30 mouse cellular contexts compared by ENCODE assay signal in the genomic region with DNA sequence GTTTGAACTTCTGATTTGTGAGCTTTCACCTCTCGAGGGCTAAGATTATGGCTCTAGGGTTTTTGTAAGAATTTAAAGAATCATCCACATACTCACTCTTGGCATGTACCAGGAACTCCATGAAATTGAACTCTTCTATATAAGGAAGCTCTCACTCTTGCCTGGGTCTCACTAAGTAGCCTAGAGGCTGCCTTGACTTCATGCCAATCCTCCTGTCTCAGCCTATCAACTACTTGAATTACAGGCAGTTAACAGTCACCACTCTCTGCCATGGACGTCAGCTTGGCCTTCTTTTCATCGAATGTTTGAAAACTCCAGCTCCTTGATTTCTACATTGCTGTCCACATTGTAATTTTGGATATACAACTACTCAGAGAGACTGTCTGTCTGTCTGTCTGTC. TPM values are rescaled to one million over a fixed set of nuclear protein-coding genes. Genes with fewer than 3 reads are reported as not detected.
DNase-seq lines count a peak whose midpoint lies in the region; ATAC-seq and TF ChIP-seq lines count a peak whose summit lies in the region.
"Had no signal": no experiment of that assay in that cellular context is flagged by ENCODE, and none has a peak within 500 bp of the region (broad histone marks: within the 10 kb centered on the region; RNA-seq: fewer than 3 reads in every experiment).

No protein-coding gene starts in this region.

- 75% methylated on average over 3 of the region's 3 CpGs for WGBS in midbrain, embryonic 11.5 days
- WGBS in midbrain, embryonic 13.5 days: 71% methylated on average over 3 of the region's 3 CpGs

- peaks cover 3% of the 10 kb centered on the region; the same call in 1 of the 2 replicates for H3K79me2 ChIP-seq in MEL (ENCODE audit: control insufficient read depth, insufficient read depth, low read length, poor library complexity)

- no peaks in the 10 kb centered on the region for H3K36me3 ChIP-seq in midbrain, embryonic 11.5 days (ENCODE audit: control insufficient read depth, insufficient read depth, low read length)
- no peaks in the 10 kb centered on the region for H3K36me3 ChIP-seq in midbrain, embryonic 13.5 days
- H3K36me3 ChIP-seq in MEL (ENCODE audit: control insufficient read depth in 1 of 2, insufficient read depth in 2 of 2, low read length in 2 of 2): peaks cover 0 to 8% of the 10 kb centered on the region in 2 experiments; a peak in 2 of 4 replicates
- H3K36me3 ChIP-seq: embryonic facial prominence, embryonic 12.5 days; embryonic facial prominence, embryonic 15.5 days; forebrain, embryonic 15.5 days; G1E had no signal

- TF ChIP-seq POLR2A in MEL (IDR thresholded peaks at IDR 0.05; ENCODE audit: control insufficient read depth in 1 of 2, insufficient read depth in 1 of 2, low read depth in 1 of 2, low read length in 2 of 2, poor library complexity in 1 of 2): no peak
- TF ChIP-seq POLR2A in embryonic fibroblast, embryonic 13.5 days (IDR thresholded peaks at IDR 0.05; ENCODE audit: low read depth, low read length): no peak

- peaks cover 7% of the 10 kb centered on the region for H3K4me1 ChIP-seq in midbrain, embryonic 11.5 days (ENCODE audit: control insufficient read depth, insufficient read depth, low read length)
- H3K4me1 ChIP-seq in midbrain, embryonic 13.5 days (replicated peaks): peaks cover 13% of the 10 kb centered on the region
- H3K4me1 ChIP-seq in MEL (ENCODE audit: control insufficient read depth in 1 of 2, insufficient read depth in 2 of 2, low read length in 2 of 2): peaks cover 8 to 25% of the 10 kb centered on the region in 2 experiments
- no peaks in the 10 kb centered on the region; the same call in 1 of the 2 replicates for H3K4me1 ChIP-seq in embryonic fibroblast, embryonic 13.5 days (ENCODE audit: control insufficient read depth, insufficient read depth, low read length)

- no peaks in the 10 kb centered on the region for H3K9me3 ChIP-seq in midbrain, embryonic 11.5 days (ENCODE audit: control insufficient read depth, low read length)
- H3K9me3 ChIP-seq in midbrain, embryonic 13.5 days: no peaks in the 10 kb centered on the region
- H3K9me3 ChIP-seq in MEL (replicated peaks; ENCODE audit: insufficient read depth, low read length): no peaks in the 10 kb centered on the region
- H3K9me3 ChIP-seq: embryonic facial prominence, embryonic 12.5 days; embryonic facial prominence, embryonic 15.5 days; forebrain, embryonic 13.5 days; forebrain, embryonic 15.5 days; G1E had no signal

- H3K4me3 ChIP-seq in midbrain, embryonic 11.5 days (ENCODE audit: low read depth, low read length): no peak overlapping the region
- no peak overlapping the region for H3K4me3 ChIP-seq in midbrain, embryonic 13.5 days (replicated peaks)
- H3K4me3 ChIP-seq in MEL (ENCODE audit: control insufficient read depth in 1 of 2, insufficient read depth in 1 of 2, low read depth in 2 of 2, low read length in 2 of 2): no peak overlapping the region
- no peak overlapping the region for H3K4me3 ChIP-seq in embryonic fibroblast, embryonic 13.5 days (ENCODE audit: insufficient read depth, low read length)
- H3K4me3 ChIP-seq: embryonic facial prominence, embryonic 12.5 days; embryonic facial prominence, embryonic 15.5 days; forebrain, embryonic 13.5 days; forebrain, embryonic 15.5 days had no signal

- no peak for TF ChIP-seq RAD21 in MEL (IDR thresholded peaks at IDR 0.05; ENCODE audit: low read depth, low read length)

- H3K27ac ChIP-seq in midbrain, embryonic 11.5 days (ENCODE audit: low read depth, low read length): no peak overlapping the region
- H3K27ac ChIP-seq in midbrain, embryonic 13.5 days: no peak overlapping the region
- no peak overlapping the region for H3K27ac ChIP-seq in MEL (ENCODE audit: control insufficient read depth, low read depth, low read length)
- H3K27ac ChIP-seq in embryonic fibroblast, embryonic 13.5 days (ENCODE audit: insufficient read depth, low read length): peak overlapping the region; percentile 88
- H3K27ac ChIP-seq: embryonic facial prominence, embryonic 12.5 days; embryonic facial prominence, embryonic 15.5 days; forebrain, embryonic 13.5 days; forebrain, embryonic 15.5 days had no signal

- TF ChIP-seq CTCF in MEL (IDR thresholded peaks at IDR 0.05 in 2 of 3, conservative IDR thresholded peaks at IDR 0.05 in 1 of 3; ENCODE audit: control insufficient read depth in 1 of 3, insufficient read depth in 1 of 3, low read depth in 2 of 3, low read length in 3 of 3, poor library complexity in 1 of 3, severe bottlenecking in 1 of 3): no peak
- no peak for TF ChIP-seq CTCF in embryonic fibroblast, embryonic 13.5 days (IDR thresholded peaks at IDR 0.05; ENCODE audit: borderline replicate concordance, insufficient read depth, low read length)

- no peak overlapping the region for H3K4me2 ChIP-seq in midbrain, embryonic 11.5 days
- H3K4me2 ChIP-seq in midbrain, embryonic 13.5 days (replicated peaks): no peak overlapping the region
- H3K4me2 ChIP-seq: embryonic facial prominence, embryonic 12.5 days; embryonic facial prominence, embryonic 15.5 days; forebrain, embryonic 13.5 days; forebrain, embryonic 15.5 days had no signal

- no peak for TF ChIP-seq EP300 in MEL (IDR thresholded peaks at IDR 0.05; ENCODE audit: low read depth in 1 of 2, low read length in 2 of 2)

- no peak for ATAC-seq in midbrain, embryonic 11.5 days (ENCODE audit: low FRiP score)
- ATAC-seq in midbrain, embryonic 13.5 days: no peak
- no peak for ATAC-seq in cerebellum, adult (ENCODE audit: insufficient number of reproducible peaks, low FRiP score, low TSS enrichment)
- ATAC-seq: activated CD4-positive, CD25-positive, alpha-beta regulatory T cell, adult 4 months; CD4-positive, CD25-positive, alpha-beta regulatory T cell, adult 4 months; forebrain, embryonic 13.5 days; forebrain, embryonic 15.5 days; forebrain, postnatal 0 days; Patski had no signal

- peaks cover 4% of the 10 kb centered on the region; the same call in 1 of the 2 replicates for H3K27me3 ChIP-seq in midbrain, embryonic 11.5 days (ENCODE audit: control insufficient read depth, insufficient read depth, low read length)
- peaks cover 8% of the 10 kb centered on the region for H3K27me3 ChIP-seq in midbrain, embryonic 13.5 days
- H3K27me3 ChIP-seq in MEL (ENCODE audit: control insufficient read depth in 1 of 2, insufficient read depth in 2 of 2, low read length in 2 of 2): no peaks in the 10 kb centered on the region
- H3K27me3 ChIP-seq: embryonic facial prominence, embryonic 12.5 days; embryonic facial prominence, embryonic 15.5 days; forebrain, embryonic 13.5 days; Patski had no signal

- DNase-seq in midbrain, embryonic 11.5 days (ENCODE audit: low spot score, missing footprints): peak; percentile 4
- DNase-seq in 3T3-L1 (ENCODE audit: low read depth, low spot score) (peak; percentile 44), MEL (ENCODE audit: low read depth, low spot score) (peak; percentile 51)
- no peak for DNase-seq in urinary bladder, postnatal 36 days (ENCODE audit: low spot score in 2 of 2)
- DNase-seq: adrenal gland, adult 8-10 months; adrenal gland, postnatal 14 days; B cell, adult 2 months; cerebellum, adult 11 months; cerebellum, adult 18-20 months; cerebellum, adult 8-10 months; cerebellum, adult 9-11 months; cerebellum, postnatal 14 days; cerebellum, postnatal 36 days; embryo, embryonic 11 days; forebrain, postnatal 0 days had no signal

- H3K9ac ChIP-seq in midbrain, embryonic 11.5 days (ENCODE audit: low read length): no peak overlapping the region
- no peak overlapping the region for H3K9ac ChIP-seq in midbrain, embryonic 13.5 days (replicated peaks)
- H3K9ac ChIP-seq in MEL (ENCODE audit: control insufficient read depth, low read depth, low read length, poor library complexity, severe bottlenecking): no peak overlapping the region
- H3K9ac ChIP-seq: embryonic facial prominence, embryonic 12.5 days; embryonic facial prominence, embryonic 15.5 days; forebrain, embryonic 13.5 days; forebrain, embryonic 15.5 days; forebrain, postnatal 0 days had no signal

TF ChIP-seq in MEL, 35 proteins besides CTCF, POLR2A, EP300 and RAD21 (continues in another document):
- TF ChIP-seq ZMIZ1 (IDR thresholded peaks at IDR 0.05; ENCODE audit: low read depth, low read length): no peak
- no peak for TF ChIP-seq GATA1 (IDR thresholded peaks at IDR 0.05; ENCODE audit: low read depth, low read length)
- no peak for TF ChIP-seq MAFK (IDR thresholded peaks at IDR 0.05; ENCODE audit: borderline replicate concordance, low read depth, low read length)
- no peak for TF ChIP-seq E2F4 (IDR thresholded peaks at IDR 0.05; ENCODE audit: borderline replicate concordance, low read depth, low read length)
- TF ChIP-seq KAT2A (conservative IDR thresholded peaks at IDR 0.05; ENCODE audit: low read depth, low read length): no peak
- no peak for TF ChIP-seq UBTF (IDR thresholded peaks at IDR 0.05; ENCODE audit: borderline replicate concordance, insufficient read depth, low read depth, low read length)
- TF ChIP-seq USF2 (IDR thresholded peaks at IDR 0.05; ENCODE audit: borderline replicate concordance in 1 of 2, insufficient read depth in 1 of 2, low read depth in 1 of 2, low read length in 2 of 2): no peak

RNA-seq across cellular contexts. Expression of gene Mgat4e, which starts 2.9 kb away (rescaled TPM):
- not detected in 2 replicates for polyA plus RNA-seq in midbrain, embryonic 11.5 days (2014; fragmentation: Nextera tagmentation; extraction: Ambion mirVana)
- not detected in 2 replicates for polyA plus RNA-seq in midbrain, embryonic 13.5 days (2015; fragmentation: Nextera tagmentation; extraction: Ambion mirVana)
- 0.08 TPM in 1 of 2 replicates, not detected in the other for total RNA-seq in MEL (2012; rRNA removed)
- polyA plus RNA-seq in MEL (2012; ENCODE audit: insufficient read depth in 1 of 2, insufficient read length in 2 of 2, low read depth in 1 of 2, low replicate concordance in 2 of 2, missing spikeins in 1 of 2): under 1 TPM in 1 of 2 experiments, not detected in 1; 0.17 TPM
- polyA plus RNA-seq in embryonic fibroblast, embryonic 13.5 days (2011; ENCODE audit: insufficient read length, low read depth, missing spikeins): not detected in 2 replicates
- total RNA-seq: adrenal gland, adult 18-20 months; adrenal gland, adult 8-10 months; adrenal gland, postnatal 14 days; adrenal gland, postnatal 36 days; common myeloid progenitor, adult 5-6 weeks; forebrain, postnatal 0 days had no signal
- polyA plus RNA-seq: activated CD4-positive, CD25-positive, alpha-beta regulatory T cell, adult 4 months; CD4-positive, CD25-positive, alpha-beta regulatory T cell, adult 4 months; embryonic facial prominence, embryonic 15.5 days; forebrain, embryonic 11.5 days; forebrain, embryonic 13.5 days; forebrain, embryonic 15.5 days; forebrain, postnatal 0 days; G1E; Patski had no signal

RNA-seq across cellular contexts. Expression of gene Kdm5b, which starts 7.6 kb away (rescaled TPM):
- 74.0 and 85.3 TPM in 2 replicates for polyA plus RNA-seq in midbrain, embryonic 11.5 days (2014; fragmentation: Nextera tagmentation; extraction: Ambion mirVana)
- 110 and 111 TPM in 2 replicates for polyA plus RNA-seq in midbrain, embryonic 13.5 days (2015; fragmentation: Nextera tagmentation; extraction: Ambion mirVana)
- total RNA-seq in MEL (2012; rRNA removed): 25.5 and 37.7 TPM in 2 replicates
- polyA plus RNA-seq in MEL (2012; ENCODE audit: insufficient read depth in 1 of 2, insufficient read length in 2 of 2, low read depth in 1 of 2, low replicate concordance in 2 of 2, missing spikeins in 1 of 2): 10 to 100 TPM; 31.8 to 48.6 TPM
- polyA plus RNA-seq in embryonic fibroblast, embryonic 13.5 days (2011; ENCODE audit: insufficient read length, low read depth, missing spikeins): 69.1 and 71.7 TPM in 2 replicates

RNA-seq across cellular contexts. Expression of gene Rabif, which starts 57.9 kb away (rescaled TPM):
- polyA plus RNA-seq in midbrain, embryonic 11.5 days (2014; fragmentation: Nextera tagmentation; extraction: Ambion mirVana): 47.4 and 48.1 TPM in 2 replicates
- polyA plus RNA-seq in midbrain, embryonic 13.5 days (2015; fragmentation: Nextera tagmentation; extraction: Ambion mirVana): 54.9 and 59.4 TPM in 2 replicates
- total RNA-seq in MEL (2012; rRNA removed): 18.5 and 21.5 TPM in 2 replicates
- polyA plus RNA-seq in MEL (2012; ENCODE audit: insufficient read depth in 1 of 2, insufficient read length in 2 of 2, low read depth in 1 of 2, low replicate concordance in 2 of 2, missing spikeins in 1 of 2): 10 to 100 TPM in 1 of 2 experiments, not detected in 1; 21.8 TPM
- 21.5 and 22.7 TPM in 2 replicates for polyA plus RNA-seq in embryonic fibroblast, embryonic 13.5 days (2011; ENCODE audit: insufficient read length, low read depth, missing spikeins)

Comparison
In these comparisons a context has a peak if more than half of its experiments do, and no peak if none do; other contexts are left out.
1. DNase-seq: peak in midbrain, embryonic 11.5 days (single experiment), 3T3-L1 (single experiment) and MEL (single experiment); none in urinary bladder, postnatal 36 days (0 of 2).